Mouse (Mus musculus) yolk sac, embryonic 10.5 days (tissue): ENCODE results near the gene Lamc1.
"Not testable (repeated sequence)": the region's sequence is repeated elsewhere in the genome, so short reads cannot be mapped to it uniquely, and the experiment has no call there.

Source experiments
- DNase-seq: peaks from one replicate; pipeline ENCODE4 v3.0.0-alpha.2; 2017; ENCODE audit warnings: low spot score

Gene Lamc1

DNA sequence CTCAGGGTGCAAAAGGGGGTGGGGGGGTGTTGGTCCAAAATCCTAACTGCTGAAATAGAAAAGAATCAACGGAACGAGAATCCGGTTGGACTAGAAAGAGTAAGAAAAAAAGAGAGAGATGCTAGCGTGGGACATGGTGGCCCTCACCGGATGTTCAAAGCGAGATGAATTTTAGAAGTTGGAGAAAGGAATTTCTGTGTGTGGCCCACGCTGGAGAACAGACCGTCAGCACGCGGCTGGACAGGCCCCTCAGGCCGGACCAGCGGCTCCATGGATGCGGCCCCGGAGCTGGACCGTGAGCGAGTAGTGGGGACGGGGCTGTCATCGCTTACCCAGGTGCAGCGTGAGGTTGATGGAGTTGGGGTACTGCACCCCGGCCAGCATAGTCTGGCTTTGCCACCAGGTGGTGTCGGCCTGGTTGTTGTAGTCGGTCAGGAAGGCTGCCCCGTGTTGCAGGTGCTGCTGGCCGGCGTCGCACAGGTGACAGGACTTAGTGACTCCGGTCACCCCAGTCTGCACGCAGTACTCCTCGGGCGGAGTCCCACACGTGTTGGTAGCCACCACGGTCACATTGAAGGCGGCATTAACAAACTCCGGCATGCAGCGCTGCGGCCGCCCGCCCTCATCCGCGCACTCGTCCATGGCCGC is 666 bp downstream of the Lamc1 start:
- peak; percentile 60 for DNase-seq

- DNase-seq, result no peak
Measured at GRCm38 (mm10) chr1:153331206-153331605, 1.4 kb downstream of the Lamc1 start.

DNA sequence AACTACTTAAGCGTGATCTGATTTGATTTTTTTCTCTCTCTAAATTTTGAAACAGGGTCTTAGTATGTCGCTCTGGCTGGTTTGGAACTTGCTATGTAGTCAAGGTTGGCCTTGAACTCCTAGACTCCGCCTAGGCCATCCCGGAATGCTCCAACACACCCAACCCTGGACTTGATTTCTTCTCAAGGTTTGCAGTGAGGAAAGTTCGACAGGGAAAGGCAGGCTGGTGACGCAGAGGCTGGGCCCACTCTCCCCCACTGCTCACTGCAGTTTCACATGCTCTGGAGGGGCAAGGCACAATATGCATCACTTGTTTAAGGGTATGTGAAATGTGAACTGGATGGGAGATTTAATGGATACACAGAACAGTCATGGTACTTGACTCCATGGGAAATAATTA is 3.3 kb downstream of the Lamc1 start:
- no peak for DNase-seq

DNA sequence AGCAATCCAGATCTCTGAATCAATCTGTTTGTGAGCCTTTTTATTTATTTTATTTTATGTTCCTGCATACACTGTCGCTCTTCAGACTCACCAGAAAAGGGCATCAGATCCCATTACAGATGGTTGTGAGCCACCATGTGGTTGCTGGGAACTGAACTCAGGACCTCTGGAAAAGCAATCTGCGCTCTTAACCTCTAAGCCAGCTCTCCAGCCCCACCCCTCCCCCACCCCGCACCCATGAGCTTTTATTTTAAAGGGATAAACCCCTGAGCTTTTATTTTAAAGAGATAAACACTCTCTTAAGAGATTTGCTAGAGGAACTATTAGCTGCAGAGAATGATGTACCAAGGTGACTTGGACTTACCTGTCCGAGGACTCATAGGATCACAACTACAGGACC is 5.5 kb downstream of the Lamc1 start:
- DNase-seq, result no peak

GRCm38 (mm10) chr1:153326226-153326625 is 6.4 kb downstream of the Lamc1 start:
- DNase-seq, result no peak

GRCm38 (mm10) chr1:153321404-153321803 is 11.2 kb downstream of the Lamc1 start:
- DNase-seq, result no peak

DNA sequence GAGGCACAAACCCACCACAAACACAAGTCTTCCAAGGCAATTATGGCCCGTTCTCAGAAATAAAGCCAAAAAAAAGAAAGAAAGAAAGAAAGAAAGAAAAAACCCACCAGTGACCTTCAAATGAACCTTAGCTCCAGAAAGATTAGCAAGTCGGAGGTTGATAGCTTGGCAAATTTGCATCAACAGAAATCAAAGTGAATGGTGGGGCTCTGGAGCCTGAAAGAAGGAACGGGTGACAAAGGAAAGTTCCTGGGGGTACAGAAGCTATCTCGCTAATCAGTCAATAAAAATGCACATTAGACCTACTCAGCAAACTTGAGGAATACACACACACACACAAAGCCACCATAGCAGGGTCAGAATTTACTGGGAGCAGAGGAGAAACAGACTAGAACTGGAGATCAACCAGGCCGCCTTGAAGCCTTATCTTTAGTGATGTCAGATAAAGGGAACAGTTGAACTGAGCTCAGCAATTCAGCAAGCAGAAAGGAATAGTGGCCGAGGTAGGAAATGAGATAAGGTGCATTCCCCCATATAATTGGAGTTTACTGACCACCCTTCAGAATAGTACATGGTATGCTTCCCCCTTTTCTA is 11.9 kb downstream of the Lamc1 start:
- DNase-seq, result peak; percentile 68

GRCm38 (mm10) chr1:153320121-153320520 is 12.5 kb downstream of the Lamc1 start:
- no peak for DNase-seq

DNA sequence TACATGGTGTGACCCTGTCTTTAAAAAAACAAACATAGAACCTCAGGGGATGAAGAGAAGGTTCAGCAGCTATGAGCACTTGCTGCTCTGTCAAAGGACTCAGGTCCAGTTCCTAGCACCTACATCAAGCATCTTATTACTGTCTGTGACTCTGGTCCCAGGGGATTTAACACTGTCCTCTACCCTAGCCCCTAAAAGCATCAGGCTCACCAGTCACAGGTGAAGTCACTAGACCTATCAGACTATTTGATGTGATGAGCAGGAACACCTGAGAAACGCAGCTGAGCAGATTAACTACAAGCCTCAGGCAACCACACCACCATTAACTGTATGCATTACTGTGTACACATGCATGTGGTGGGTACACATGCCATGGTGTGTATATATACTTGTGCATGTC is 13.8 kb downstream of the Lamc1 start:
- no peak for DNase-seq

GRCm38 (mm10) chr1:153318287-153318686 is 14.3 kb downstream of the Lamc1 start:
- no peak for DNase-seq

- no peak for DNase-seq
Measured at GRCm38 (mm10) chr1:153317486-153318260, 14.9 kb downstream of the Lamc1 start.

- DNase-seq, result no peak
Measured at GRCm38 (mm10) chr1:153316956-153317355, 15.6 kb downstream of the Lamc1 start.

DNA sequence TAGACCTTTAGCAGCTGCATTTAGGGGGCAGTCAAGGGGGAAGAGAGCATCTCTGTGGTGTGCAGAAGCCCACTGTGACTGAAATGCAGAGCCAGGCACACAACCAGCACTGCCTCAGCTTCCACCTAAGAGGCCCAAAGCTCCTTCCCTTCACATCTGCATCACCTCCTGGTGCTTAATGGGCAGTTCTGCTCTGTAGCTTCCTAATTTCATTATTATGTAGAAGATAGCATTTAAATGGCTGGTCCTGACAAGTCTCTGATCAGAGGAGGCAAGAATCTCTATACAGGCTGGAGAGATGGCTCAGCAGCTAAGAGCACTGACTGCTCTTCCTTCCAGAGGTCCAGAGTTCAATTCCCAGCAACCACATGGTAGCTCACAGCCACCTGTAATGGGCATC is 16.3 kb downstream of the Lamc1 start:
- no peak for DNase-seq

DNA sequence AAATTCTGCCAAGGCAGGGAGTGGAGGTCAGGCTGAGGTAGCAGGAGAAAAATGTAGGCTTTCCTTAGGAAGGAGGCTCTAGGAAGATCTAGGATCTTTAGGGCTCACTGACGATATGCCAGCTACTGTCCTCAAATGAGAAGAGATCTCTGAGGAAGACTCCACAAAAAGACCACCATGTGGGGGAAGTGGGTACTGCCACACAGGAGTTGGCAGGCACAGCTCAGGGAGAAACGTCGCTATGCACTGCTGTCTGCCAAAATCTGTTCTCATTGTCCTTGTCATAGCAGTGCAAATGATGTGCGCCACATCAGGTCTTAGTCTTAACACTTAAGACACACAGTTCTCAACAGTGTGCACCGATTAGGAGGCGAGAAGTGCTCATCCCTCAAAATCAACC is 17.5 kb downstream of the Lamc1 start:
- no peak for DNase-seq

DNA sequence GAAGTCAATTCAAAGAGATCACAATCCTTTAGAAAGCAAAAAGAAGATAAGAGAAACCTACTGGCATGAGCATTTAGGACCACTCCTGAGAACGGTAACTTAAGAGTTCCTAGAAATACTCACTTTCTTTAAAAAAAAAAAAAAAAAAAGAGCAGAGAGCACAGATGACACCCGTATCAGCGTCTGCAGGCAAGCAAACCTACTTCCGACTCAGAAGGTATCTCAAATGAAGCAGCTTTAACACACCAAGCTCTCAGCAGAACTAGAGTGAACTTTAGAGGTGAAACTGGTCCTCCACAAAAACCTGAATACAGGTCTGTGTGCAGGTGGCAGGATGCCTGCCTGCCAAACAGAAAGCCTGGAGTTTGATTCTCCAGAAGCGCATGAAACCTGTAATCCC is 19.6 kb downstream of the Lamc1 start:
- no peak for DNase-seq

DNA sequence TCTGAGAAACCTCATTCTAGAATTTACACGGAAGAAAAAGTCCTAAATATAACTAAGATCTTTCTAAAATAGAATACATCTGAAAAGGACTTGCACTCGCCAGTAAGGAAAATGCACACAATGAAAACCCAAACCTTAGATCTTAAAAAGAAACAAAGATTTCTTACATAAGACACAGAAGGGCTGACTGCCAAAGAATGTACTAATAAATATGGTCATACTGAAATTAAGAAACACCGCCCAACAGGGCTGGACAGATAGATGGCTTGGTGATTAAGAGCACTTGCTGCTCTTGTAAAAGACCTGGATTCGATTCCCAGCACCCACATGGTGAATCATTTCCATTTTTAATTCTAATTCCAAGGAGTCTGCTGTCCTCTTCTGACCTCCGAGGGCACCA is 22.4 kb downstream of the Lamc1 start:
- no peak for DNase-seq

DNA sequence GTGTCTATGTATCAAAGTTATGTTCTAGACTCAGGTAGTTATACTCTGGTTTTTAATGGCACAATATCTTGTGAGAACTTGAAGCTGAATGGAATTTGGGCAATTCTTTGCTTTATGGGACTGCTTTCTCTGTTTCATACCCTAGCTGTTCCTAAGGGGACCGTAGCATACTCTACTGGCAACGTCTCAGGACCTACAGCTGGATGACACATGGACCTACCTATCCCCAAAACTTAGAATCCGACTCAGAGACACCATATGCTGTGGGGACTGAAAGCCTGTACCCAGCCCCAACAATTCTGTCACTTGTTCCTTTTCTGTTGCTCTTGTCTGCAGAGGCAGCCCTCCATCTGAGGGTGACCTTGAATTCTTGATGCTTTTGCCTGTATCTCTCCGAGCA is 23.3 kb downstream of the Lamc1 start:
- no peak for DNase-seq

DNA sequence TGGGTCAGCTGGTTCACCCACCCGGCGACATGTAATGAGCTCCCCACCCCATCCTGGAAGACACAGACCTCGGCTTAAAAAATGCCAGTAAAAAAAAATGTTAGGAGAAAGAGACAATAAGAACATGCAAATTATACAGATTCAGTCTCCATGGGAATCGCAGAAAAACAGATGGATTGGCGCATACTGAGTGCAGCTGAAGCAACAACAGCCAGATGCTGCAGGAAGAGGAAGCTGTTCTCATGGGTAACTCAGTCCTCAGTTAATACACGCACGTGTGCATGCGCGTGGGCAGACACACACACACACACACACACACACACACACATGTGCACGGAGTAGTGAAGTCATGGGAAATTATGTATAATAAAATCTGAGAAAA is 23.7 kb downstream of the Lamc1 start:
- no peak for DNase-seq

DNA sequence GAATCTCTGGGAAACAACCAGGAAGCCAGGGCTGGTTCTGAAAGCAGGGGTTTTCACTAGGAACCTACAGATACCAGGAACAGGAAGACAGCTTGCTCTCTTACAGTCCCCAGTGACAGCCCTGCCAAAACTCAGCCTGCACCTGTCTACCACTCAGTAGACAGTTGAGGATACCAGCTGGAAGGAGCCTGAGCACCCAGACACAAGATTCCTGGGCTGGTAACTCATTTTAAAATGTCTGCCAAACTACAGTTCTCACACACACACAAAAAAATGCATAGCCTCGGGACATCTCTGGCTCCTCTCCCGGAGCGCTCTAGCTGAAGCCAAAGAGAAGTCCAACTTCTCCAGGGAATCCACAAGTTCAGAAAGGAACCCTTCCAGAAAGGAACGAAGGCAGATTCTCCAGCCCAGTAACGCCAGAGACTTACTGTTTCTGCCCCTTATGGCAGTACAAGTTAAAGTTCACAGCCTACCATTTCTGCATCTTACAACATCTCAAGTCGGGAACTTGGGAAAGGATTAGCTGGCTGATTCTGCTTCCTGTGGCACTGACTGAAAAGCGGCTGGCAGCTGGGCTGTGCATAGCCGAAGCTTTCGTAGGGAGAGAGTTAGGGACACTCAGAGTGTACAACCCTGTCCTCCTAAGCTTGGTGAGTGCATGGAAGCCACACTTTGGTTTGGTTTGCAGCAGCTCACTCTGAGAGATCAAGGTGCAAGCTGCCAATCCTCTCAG is 24.2 kb downstream of the Lamc1 start:
- no peak for DNase-seq

GRCm38 (mm10) chr1:153307509-153308178 is 24.9 kb downstream of the Lamc1 start:
- peak; percentile 68 for DNase-seq

DNA sequence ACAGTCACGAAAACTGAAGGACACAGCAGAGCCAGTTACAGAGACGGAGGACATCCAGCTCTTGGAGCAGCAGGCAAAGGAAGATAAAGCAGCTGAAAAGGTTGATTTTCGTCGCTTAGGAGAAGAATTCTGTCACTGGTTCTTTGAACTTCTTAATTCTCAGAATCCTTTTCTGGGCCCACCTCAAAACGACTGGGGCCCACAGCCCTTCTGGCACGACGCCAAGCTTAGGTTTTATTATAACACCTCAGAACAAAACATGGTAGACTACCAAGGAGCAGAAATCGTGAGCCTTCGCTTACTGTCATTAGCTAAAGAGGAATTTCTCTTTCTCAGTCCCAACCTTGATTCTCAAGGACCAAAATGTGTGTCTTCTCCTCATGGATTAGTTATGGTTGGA is 26.9 kb downstream of the Lamc1 start:
- DNase-seq, result not testable (repeated sequence)

DNA sequence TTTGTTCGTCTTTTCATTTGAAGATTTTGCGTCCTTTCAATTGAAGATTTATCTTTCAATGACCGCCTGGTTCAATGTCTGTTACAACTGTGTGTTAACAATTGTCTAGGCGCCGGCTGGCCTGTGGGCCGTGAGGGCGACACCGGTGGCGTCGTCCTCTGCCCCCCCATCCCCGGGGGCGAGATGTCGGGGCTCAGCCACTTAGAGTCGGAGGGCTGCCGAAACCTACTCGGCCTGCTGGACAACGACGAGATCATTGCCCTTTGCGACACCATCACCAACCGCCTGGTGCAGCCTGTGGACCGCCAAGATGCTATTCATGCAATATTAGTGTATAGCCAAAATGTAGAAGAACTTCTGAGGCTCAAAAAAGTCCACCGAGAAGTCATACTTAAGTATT is 27.3 kb downstream of the Lamc1 start:
- not testable (repeated sequence) for DNase-seq
